Mouse (Mus musculus): ENCODE results near the gene Ptafr.
"Not testable (repeated sequence)": the region's sequence is repeated elsewhere in the genome, so short reads cannot be mapped to it uniquely, and the experiment has no call there.

The Ptafr gene

GRCm38 (mm10) chr4:132563965-132564364 is at the start of gene Ptafr:
TSS of gene Ptafr (plus strand) at chr4:132564067.
- DNase-seq, result peak; percentile 50

- DNase-seq, result peak; percentile 90
Observed at GRCm38 (mm10) chr4:132514555-132515135, 49.2 kb upstream of the Ptafr start.

GRCm38 (mm10) chr4:132515369-132516155 is 48.3 kb upstream of the Ptafr start:
- peak; percentile 97 for DNase-seq

- peak; percentile 80 for DNase-seq
Observed at GRCm38 (mm10) chr4:132518066-132518465, 45.8 kb upstream of the Ptafr start.

- no peak for DNase-seq
Observed at GRCm38 (mm10) chr4:132519188-132519587, 44.7 kb upstream of the Ptafr start.

- no peak for DNase-seq
Observed at GRCm38 (mm10) chr4:132524321-132524741, 39.5 kb upstream of the Ptafr start.

- no peak for DNase-seq
Observed at GRCm38 (mm10) chr4:132524808-132525207, 39.1 kb upstream of the Ptafr start.

GRCm38 (mm10) chr4:132526678-132527077 is 37.2 kb upstream of the Ptafr start:
- no peak for DNase-seq

GRCm38 (mm10) chr4:132527917-132528522 is 35.8 kb upstream of the Ptafr start:
- DNase-seq, result no peak

GRCm38 (mm10) chr4:132529344-132529743 is 34.5 kb upstream of the Ptafr start:
- DNase-seq, result peak; percentile 54

- no peak for DNase-seq
Observed at GRCm38 (mm10) chr4:132530033-132530804, 33.6 kb upstream of the Ptafr start.

GRCm38 (mm10) chr4:132532496-132532895 is 31.4 kb upstream of the Ptafr start:
- peak; percentile 75 for DNase-seq

- peak; percentile 94 for DNase-seq
Observed at GRCm38 (mm10) chr4:132532981-132533916, 30.6 kb upstream of the Ptafr start, which contains the start of gene Atpif1. TSS of gene Atpif1 (minus strand) at chr4:132533659.

- DNase-seq, result peak; percentile 97
Observed at GRCm38 (mm10) chr4:132535406-132536121, 28.3 kb upstream of the Ptafr start, which contains the start of gene Dnajc8. TSS of gene Dnajc8 (plus strand) at chr4:132535550.

GRCm38 (mm10) chr4:132539481-132539880 is 24.4 kb upstream of the Ptafr start:
- no peak for DNase-seq

GRCm38 (mm10) chr4:132541413-132541812 is 22.5 kb upstream of the Ptafr start:
- DNase-seq, result no peak

GRCm38 (mm10) chr4:132542724-132543123 is 21.1 kb upstream of the Ptafr start:
- no peak for DNase-seq

- DNase-seq, result peak; percentile 86
Observed at GRCm38 (mm10) chr4:132545851-132546250, 18.0 kb upstream of the Ptafr start.

- no peak for DNase-seq
Observed at GRCm38 (mm10) chr4:132554221-132554620, 9.6 kb upstream of the Ptafr start.

- no peak for DNase-seq
Observed at GRCm38 (mm10) chr4:132554653-132555052, 9.2 kb upstream of the Ptafr start.

- not testable (repeated sequence) for DNase-seq
Observed at GRCm38 (mm10) chr4:132555550-132555949, 8.3 kb upstream of the Ptafr start.
